Mouse (Mus musculus): ENCODE results near the gene Zcchc7. TPM values are rescaled to one million over a fixed set of nuclear protein-coding genes. Genes with fewer than 3 reads are reported as not detected.
"Not testable (repeated sequence)": the region's sequence is repeated elsewhere in the genome, so short reads cannot be mapped to it uniquely, and the experiment has no call there.

Gene Zcchc7
- polyA plus RNA-seq, 1 experiment from 2014 or later = 22.9 TPM

GRCm38 (mm10) chr4:44931732-44932131, 176.1 kb downstream of the Zcchc7 start:
- H3K27me3 ChIP-seq (ENCODE audit: insufficient read depth, poor library complexity, severe bottlenecking) = no peaks in the 10 kb centered on the region
- H3K4me3 ChIP-seq = no peak overlapping the region
- H3K9me3 ChIP-seq = no peaks in the 10 kb centered on the region
- H3K27ac ChIP-seq = no peak overlapping the region
- peaks cover 50% of the 10 kb centered on the region for H3K36me3 ChIP-seq
- WGBS = 93% methylated on average over 6 of the region's 6 CpGs
- DNase-seq (ENCODE audit: low spot score) = no peak
- no peaks in the 10 kb centered on the region for H3K4me1 ChIP-seq

- H3K27me3 ChIP-seq (ENCODE audit: insufficient read depth, poor library complexity, severe bottlenecking) = no peaks in the 10 kb centered on the region
- H3K4me1 ChIP-seq = no peaks in the 10 kb centered on the region
- DNase-seq (ENCODE audit: low spot score) = peak; percentile 58
- no peaks in the 10 kb centered on the region for H3K9me3 ChIP-seq
- 72% methylated on average over 8 of the region's 8 CpGs for WGBS
- peaks cover 4% of the 10 kb centered on the region; the same call in 1 of the 2 replicates for H3K36me3 ChIP-seq
- no peak overlapping the region for H3K4me3 ChIP-seq
- no peak overlapping the region for H3K27ac ChIP-seq
Observed at GRCm38 (mm10) chr4:44938359-44939340, 183.0 kb downstream of the Zcchc7 start.

GRCm38 (mm10) chr4:44939576-44940249, 184.0 kb downstream of the Zcchc7 start:
- H3K4me1 ChIP-seq = no peaks in the 10 kb centered on the region
- H3K27ac ChIP-seq = no peak overlapping the region
- H3K9me3 ChIP-seq = no peaks in the 10 kb centered on the region
- H3K4me3 ChIP-seq = no peak overlapping the region
- no peak for DNase-seq (ENCODE audit: low spot score)
- WGBS = 82% methylated on average over 14 of the region's 14 CpGs
- no peaks in the 10 kb centered on the region for H3K36me3 ChIP-seq
- no peaks in the 10 kb centered on the region for H3K27me3 ChIP-seq (ENCODE audit: insufficient read depth, poor library complexity, severe bottlenecking)

- Histone ChIP-seq H3K27ac (no peak overlapping the region), H3K4me1 (no peaks in the 10 kb centered on the region), H3K36me3 (no peaks in the 10 kb centered on the region), H3K27me3 (ENCODE audit: insufficient read depth, poor library complexity, severe bottlenecking) (no peaks in the 10 kb centered on the region), H3K4me3 (no peak overlapping the region), H3K9me3 (no peaks in the 10 kb centered on the region)
- DNase-seq (ENCODE audit: low spot score) = no peak
- 74% methylated on average over 9 of the region's 9 CpGs for WGBS
Observed at GRCm38 (mm10) chr4:44940286-44940685, 184.6 kb downstream of the Zcchc7 start.

- Histone ChIP-seq H3K9me3 (no peaks in the 10 kb centered on the region), H3K36me3 (no peaks in the 10 kb centered on the region), H3K4me3 (no peak overlapping the region), H3K27ac (no peak overlapping the region), H3K4me1 (no peaks in the 10 kb centered on the region), H3K27me3 (ENCODE audit: insufficient read depth, poor library complexity, severe bottlenecking) (no peaks in the 10 kb centered on the region)
- WGBS = 72% methylated on average over 1 of the region's 1 CpGs
- DNase-seq (ENCODE audit: low spot score) = no peak
Observed at GRCm38 (mm10) chr4:44942237-44942636, 186.6 kb downstream of the Zcchc7 start.

- H3K4me3 ChIP-seq = no peak overlapping the region
- H3K9me3 ChIP-seq = no peaks in the 10 kb centered on the region
- no peak overlapping the region for H3K27ac ChIP-seq
- no peaks in the 10 kb centered on the region for H3K36me3 ChIP-seq
- H3K27me3 ChIP-seq (ENCODE audit: insufficient read depth, poor library complexity, severe bottlenecking) = no peaks in the 10 kb centered on the region
- H3K4me1 ChIP-seq = no peaks in the 10 kb centered on the region
- DNase-seq (ENCODE audit: low spot score) = no peak
- WGBS = 78% methylated on average over 6 of the region's 6 CpGs
Observed at GRCm38 (mm10) chr4:44943480-44943879, 187.8 kb downstream of the Zcchc7 start.

- H3K27ac ChIP-seq = no peak overlapping the region
- H3K4me1 ChIP-seq = no peaks in the 10 kb centered on the region
- no peaks in the 10 kb centered on the region for H3K27me3 ChIP-seq (ENCODE audit: insufficient read depth, poor library complexity, severe bottlenecking)
- no peak overlapping the region for H3K4me3 ChIP-seq
- no peak for DNase-seq (ENCODE audit: low spot score)
- no peaks in the 10 kb centered on the region for H3K36me3 ChIP-seq
- WGBS = 79% methylated on average over 10 of the region's 10 CpGs
- no peaks in the 10 kb centered on the region for H3K9me3 ChIP-seq
Observed at GRCm38 (mm10) chr4:44944426-44945075, 188.9 kb downstream of the Zcchc7 start.

- DNase-seq (ENCODE audit: low spot score); H3K4me1 ChIP-seq; H3K36me3 ChIP-seq; H3K27ac ChIP-seq; H3K27me3 ChIP-seq (ENCODE audit: insufficient read depth, poor library complexity, severe bottlenecking); H3K4me3 ChIP-seq; H3K9me3 ChIP-seq: not testable (repeated sequence)
- WGBS = 89% methylated on average over 2 of the region's 2 CpGs
Observed at GRCm38 (mm10) chr4:44946126-44946525, 190.4 kb downstream of the Zcchc7 start.

GRCm38 (mm10) chr4:44947464-44947863, 191.8 kb downstream of the Zcchc7 start:
- WGBS = 84% methylated on average over 5 of the region's 5 CpGs
- no peak for DNase-seq (ENCODE audit: low spot score)
- Histone ChIP-seq H3K4me1 (no peaks in the 10 kb centered on the region), H3K27me3 (ENCODE audit: insufficient read depth, poor library complexity, severe bottlenecking) (no peaks in the 10 kb centered on the region), H3K4me3 (no peak overlapping the region), H3K9me3 (no peaks in the 10 kb centered on the region), H3K27ac (no peak overlapping the region), H3K36me3 (no peaks in the 10 kb centered on the region)

GRCm38 (mm10) chr4:44948314-44948713, 192.6 kb downstream of the Zcchc7 start:
- WGBS = 87% methylated on average over 1 of the region's 1 CpGs
- H3K9me3 ChIP-seq = no peaks in the 10 kb centered on the region
- no peak overlapping the region for H3K27ac ChIP-seq
- no peaks in the 10 kb centered on the region for H3K27me3 ChIP-seq (ENCODE audit: insufficient read depth, poor library complexity, severe bottlenecking)
- H3K36me3 ChIP-seq = no peaks in the 10 kb centered on the region
- H3K4me3 ChIP-seq = no peak overlapping the region
- H3K4me1 ChIP-seq = no peaks in the 10 kb centered on the region; the same call in 1 of the 2 replicates
- no peak for DNase-seq (ENCODE audit: low spot score)

- 76% methylated on average over 9 of the region's 9 CpGs for WGBS
- Histone ChIP-seq H3K9me3 (no peaks in the 10 kb centered on the region), H3K27me3 (ENCODE audit: insufficient read depth, poor library complexity, severe bottlenecking) (no peaks in the 10 kb centered on the region), H3K36me3 (no peaks in the 10 kb centered on the region), H3K27ac (no peak overlapping the region), H3K4me3 (no peak overlapping the region), H3K4me1 (no peaks in the 10 kb centered on the region; the same call in 1 of the 2 replicates)
- no peak for DNase-seq (ENCODE audit: low spot score)
Observed at GRCm38 (mm10) chr4:44953041-44953440, 197.4 kb downstream of the Zcchc7 start.

- Histone ChIP-seq H3K27me3 (ENCODE audit: insufficient read depth, poor library complexity, severe bottlenecking) (no peaks in the 10 kb centered on the region), H3K4me3 (no peak overlapping the region), H3K9me3 (no peaks in the 10 kb centered on the region), H3K27ac (no peak overlapping the region), H3K36me3 (no peaks in the 10 kb centered on the region), H3K4me1 (no peaks in the 10 kb centered on the region)
- 79% methylated on average over 9 of the region's 9 CpGs for WGBS
- no peak for DNase-seq (ENCODE audit: low spot score)
Observed at GRCm38 (mm10) chr4:44958776-44959175, 203.1 kb downstream of the Zcchc7 start.

- H3K36me3 ChIP-seq = no peaks in the 10 kb centered on the region
- no peaks in the 10 kb centered on the region for H3K9me3 ChIP-seq
- 89% methylated on average over 13 of the region's 13 CpGs for WGBS
- H3K4me1 ChIP-seq = no peaks in the 10 kb centered on the region
- H3K27me3 ChIP-seq (ENCODE audit: insufficient read depth, poor library complexity, severe bottlenecking) = no peaks in the 10 kb centered on the region
- H3K4me3 ChIP-seq = no peak overlapping the region
- no peak overlapping the region for H3K27ac ChIP-seq
- DNase-seq (ENCODE audit: low spot score) = no peak
Observed at GRCm38 (mm10) chr4:44959220-44959619, 203.5 kb downstream of the Zcchc7 start.

All from heart, embryonic 10.5 days (tissue).